Mouse (Mus musculus) heart, adult 2 months (tissue): ENCODE measurements at regions not wholly inside any gene's neighbourhood (a gene's known extent, or its start where the extent isn't known, plus 50 kb on each side); places are given as distances from the start of the nearest gene placed in this dataset.

Source experiments
- CTCF ChIP-seq: fragments of 200-600 bp; IDR thresholded peaks from 2 replicates; pipeline ENCODE4 v1.8.1; 2022; ENCODE audit warnings: antibody characterized with exemption, mild to moderate bottlenecking, moderate library complexity
- EP300 ChIP-seq: fragments of 200-500 bp; IDR thresholded peaks from 2 replicates; pipeline ENCODE4 v1.6.1; 2011; ENCODE audit warnings: low read depth, low read length, control low read depth; ENCODE audit not compliant: insufficient read depth

DNA sequence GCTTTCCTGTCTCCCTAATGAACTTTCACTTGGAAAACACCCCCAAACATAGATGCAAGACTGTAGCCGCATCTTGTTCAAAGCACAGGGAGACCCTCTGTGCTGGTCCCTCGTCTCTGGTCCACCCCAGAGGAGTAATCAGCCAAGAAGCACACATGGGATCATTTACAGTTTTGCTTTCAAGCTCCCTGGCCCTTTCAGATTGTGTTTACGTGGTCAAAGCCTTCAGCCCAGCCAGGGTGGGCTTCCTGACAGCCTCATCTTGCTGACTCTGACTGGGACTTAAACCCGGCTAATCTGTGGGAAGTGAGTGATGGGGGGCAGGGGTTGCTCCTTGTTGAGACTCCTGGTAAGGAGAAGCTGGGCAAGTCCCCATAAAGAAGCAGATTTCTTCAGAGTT, 174.8 kb upstream of the Hes1 start:
- TF ChIP-seq CTCF, result no peak
- no peak for TF ChIP-seq EP300
